Mouse (Mus musculus) lung, adult 2 months (tissue): ENCODE data around the gene Trim61.

Experiments used
- CTCF ChIP-seq: fragments of 200-500 bp; IDR thresholded peaks from 2 replicates; pipeline ENCODE4 v1.5.1; 2011; ENCODE audit warnings: mild to moderate bottlenecking, low read length, control low read depth; ENCODE audit not compliant: insufficient read depth
- POLR2A ChIP-seq: fragments of 200-500 bp; IDR thresholded peaks from 2 replicates; pipeline ENCODE4 v1.6.1; 2011; ENCODE audit warnings: low read depth, mild to moderate bottlenecking, control low read depth, low read length, borderline replicate concordance; ENCODE audit errors: extremely low read depth

DNA sequence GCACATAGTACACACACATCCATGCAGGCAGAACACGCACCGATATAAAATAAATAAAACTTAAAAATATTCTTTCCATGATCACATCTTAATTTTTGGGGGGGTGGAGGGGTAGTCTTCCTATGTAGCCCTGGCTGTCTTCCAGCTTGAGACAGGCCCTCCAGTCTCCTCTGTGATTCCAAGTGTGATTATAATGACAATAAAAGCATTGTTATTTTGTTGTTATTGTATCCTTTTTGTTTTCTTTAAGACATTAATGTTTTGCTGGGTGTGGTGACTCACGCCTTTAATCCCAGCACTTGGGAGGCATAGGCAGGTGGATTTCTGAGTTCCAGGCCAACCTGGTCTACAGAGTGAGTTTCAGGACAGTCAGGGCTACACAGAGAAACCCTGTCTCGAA is 29.5 kb upstream of the Trim61 start:
- no peak for TF ChIP-seq POLR2A
- no peak for TF ChIP-seq CTCF
